Mouse (Mus musculus): ENCODE measurements around the gene Zfp334. TPM values are rescaled to one million over a fixed set of nuclear protein-coding genes. Genes with fewer than 3 reads are reported as not detected.
A peak's percentile ranks its signal among the peaks of the same experiment; 100 is the strongest.

Gene Zfp334
- total RNA-seq, 2 experiments from 2014 or later = 2.1 to 2.2 TPM

- intact Hi-C loops (cut with DNase I) = no loop called here
- no peak for DNase-seq
Observed at GRCm38 (mm10) chr2:165380050-165380449, 8.0 kb downstream of the Zfp334 start.

GRCm38 (mm10) chr2:165376001-165376400, 12.1 kb downstream of the Zfp334 start:
- intact Hi-C loops (cut with DNase I) = no loop called here
- DNase-seq = no peak

GRCm38 (mm10) chr2:165375478-165375877, 12.6 kb downstream of the Zfp334 start:
- intact Hi-C loops (cut with DNase I) = no loop called here
- DNase-seq = no peak

- no peak for DNase-seq
- intact Hi-C loops (cut with DNase I) = no loop called here
Observed at GRCm38 (mm10) chr2:165371066-165371465, 17.0 kb downstream of the Zfp334 start.

GRCm38 (mm10) chr2:165370348-165370747, 17.7 kb downstream of the Zfp334 start:
- intact Hi-C loops (cut with DNase I) = no loop called here
- DNase-seq = no peak

GRCm38 (mm10) chr2:165368496-165368895, 19.6 kb downstream of the Zfp334 start, which contains the start of gene Zfp663:
Zfp663 (minus strand) TSS chr2:165368729.
- DNase-seq = no peak
- intact Hi-C loops (cut with DNase I) = no loop called here

- peak in 1 of 2 experiments; percentile 13 for DNase-seq
- intact Hi-C loops (cut with DNase I) = no loop called here
Observed at GRCm38 (mm10) chr2:165367868-165368439, 20.1 kb downstream of the Zfp334 start.

- intact Hi-C loops (cut with DNase I) = no loop called here
- peak; percentile 7 for DNase-seq
Observed at GRCm38 (mm10) chr2:165367047-165367520, 21.0 kb downstream of the Zfp334 start.

GRCm38 (mm10) chr2:165364334-165365091, 23.5 kb downstream of the Zfp334 start:
- intact Hi-C loops (cut with DNase I) = loop anchor here (1.0 to 5.0 kb wide), 2 partner anchors 123 to 132 kb away; partner anchors contain the start of gene Cdh22
- DNase-seq = peak; percentile 54 to 69

- intact Hi-C loops (cut with DNase I) = loop anchor here (5.0 kb wide), 1 partner anchor 131 kb away; the partner anchor contains the start of gene Cdh22
- no peak for DNase-seq
Observed at GRCm38 (mm10) chr2:165363282-165363681, 24.8 kb downstream of the Zfp334 start.

GRCm38 (mm10) chr2:165360861-165361260, 27.2 kb downstream of the Zfp334 start:
- intact Hi-C loops (cut with DNase I) = loop anchor here (1.0 to 5.0 kb wide), 2 partner anchors 129 to 287 kb away; partner anchors contain the start of gene Cdh22
- DNase-seq = peak; percentile 48 to 52

- no peak for DNase-seq
- intact Hi-C loops (cut with DNase I) = no loop called here
Observed at GRCm38 (mm10) chr2:165351828-165352513, 36.1 kb downstream of the Zfp334 start.

- intact Hi-C loops (cut with DNase I) = no loop called here
- DNase-seq = no peak
Observed at GRCm38 (mm10) chr2:165349466-165349865, 38.6 kb downstream of the Zfp334 start.

GRCm38 (mm10) chr2:165346180-165346579, 41.9 kb downstream of the Zfp334 start:
- intact Hi-C loops (cut with DNase I) = no loop called here
- DNase-seq = no peak

- DNase-seq = peak; percentile 55 to 70
- intact Hi-C loops (cut with DNase I) = loop anchor here (1.0 kb wide), 2 partner anchors 104 to 262 kb away; no protein-coding TSS in a partner anchor
Observed at GRCm38 (mm10) chr2:165337191-165337590, 50.9 kb downstream of the Zfp334 start.

GRCm38 (mm10) chr2:165332610-165333210, 55.3 kb downstream of the Zfp334 start:
- no peak for DNase-seq
- intact Hi-C loops (cut with DNase I) = no loop called here

GRCm38 (mm10) chr2:165329703-165330102, 58.4 kb downstream of the Zfp334 start:
- intact Hi-C loops (cut with DNase I) = no loop called here
- DNase-seq = no peak

GRCm38 (mm10) chr2:165328746-165329145, 59.3 kb downstream of the Zfp334 start:
- intact Hi-C loops (cut with DNase I) = no loop called here
- DNase-seq = no peak

GRCm38 (mm10) chr2:165327386-165327785, 60.7 kb downstream of the Zfp334 start:
- intact Hi-C loops (cut with DNase I) = loop anchor here (2.0 kb wide), 1 partner anchor 39 kb away; no protein-coding TSS in a partner anchor
- no peak for DNase-seq
